Mouse (Mus musculus) splenic B cell, adult 2 months (primary cell): Measurements from ENCODE around the gene Mchr1.
"Not testable (repeated sequence)": the region's sequence is repeated elsewhere in the genome, so short reads cannot be mapped to it uniquely, and the experiment has no call there.

Experiments
- DNase-seq: peaks from one replicate; pipeline ENCODE4 v3.0.0-alpha.2; 2011; ENCODE audit warnings: low read depth, low spot score
- H3K27me3 ChIP-seq: 2 replicates; pipeline ENCODE4 v1.6.1; 2012; ENCODE audit warnings: mild to moderate bottlenecking, low read length, moderate library complexity, mixed read lengths; ENCODE audit not compliant: control insufficient read depth, poor library complexity, insufficient read depth, severe bottlenecking
- H3K36me3 ChIP-seq: 2 replicates; pipeline ENCODE4 v1.6.1; 2012; ENCODE audit warnings: mild to moderate bottlenecking, low read length, moderate library complexity, mixed read lengths; ENCODE audit not compliant: control insufficient read depth, poor library complexity, insufficient read depth, severe bottlenecking

Mchr1 gene

GRCm38 (mm10) chr15:81216906-81217653 lies 18.2 kb upstream of the Mchr1 start:
- H3K27me3 ChIP-seq = no peaks in the 10 kb centered on the region
- DNase-seq = no peak
- H3K36me3 ChIP-seq = no peaks in the 10 kb centered on the region

- DNase-seq = peak; percentile 34
- H3K36me3 ChIP-seq = no peaks in the 10 kb centered on the region
- H3K27me3 ChIP-seq = no peaks in the 10 kb centered on the region
Measured at GRCm38 (mm10) chr15:81219054-81219453, 16.2 kb upstream of the Mchr1 start.

GRCm38 (mm10) chr15:81220051-81220450 lies 15.2 kb upstream of the Mchr1 start:
- not testable (repeated sequence) for H3K36me3 ChIP-seq, H3K27me3 ChIP-seq, DNase-seq

GRCm38 (mm10) chr15:81221446-81221845 lies 13.9 kb upstream of the Mchr1 start:
- Histone ChIP-seq H3K27me3 (no peaks in the 10 kb centered on the region), H3K36me3 (no peaks in the 10 kb centered on the region)
- no peak for DNase-seq

GRCm38 (mm10) chr15:81225016-81225415 lies 10.3 kb upstream of the Mchr1 start:
- DNase-seq = no peak
- Histone ChIP-seq H3K27me3 (no peaks in the 10 kb centered on the region), H3K36me3 (no peaks in the 10 kb centered on the region)

GRCm38 (mm10) chr15:81225732-81226131 lies 9.6 kb upstream of the Mchr1 start:
- Histone ChIP-seq H3K27me3 (no peaks in the 10 kb centered on the region), H3K36me3 (no peaks in the 10 kb centered on the region)
- DNase-seq = no peak

- no peak for DNase-seq
- Histone ChIP-seq H3K36me3 (no peaks in the 10 kb centered on the region), H3K27me3 (no peaks in the 10 kb centered on the region)
Measured at GRCm38 (mm10) chr15:81226796-81227195, 8.5 kb upstream of the Mchr1 start.

- DNase-seq = no peak
- Histone ChIP-seq H3K27me3 (no peaks in the 10 kb centered on the region), H3K36me3 (no peaks in the 10 kb centered on the region)
Measured at GRCm38 (mm10) chr15:81227275-81227674, 8.0 kb upstream of the Mchr1 start.

- Histone ChIP-seq H3K36me3 (no peaks in the 10 kb centered on the region), H3K27me3 (no peaks in the 10 kb centered on the region)
- DNase-seq = no peak
Measured at GRCm38 (mm10) chr15:81228258-81228657, 7.0 kb upstream of the Mchr1 start.

- DNase-seq = no peak
- Histone ChIP-seq H3K36me3 (no peaks in the 10 kb centered on the region), H3K27me3 (no peaks in the 10 kb centered on the region)
Measured at GRCm38 (mm10) chr15:81229791-81230190, 5.5 kb upstream of the Mchr1 start.

- no peaks in the 10 kb centered on the region for H3K36me3 ChIP-seq
- H3K27me3 ChIP-seq = no peaks in the 10 kb centered on the region
- no peak for DNase-seq
Measured at GRCm38 (mm10) chr15:81231325-81231724, 4.0 kb upstream of the Mchr1 start.

- Histone ChIP-seq H3K27me3 (no peaks in the 10 kb centered on the region), H3K36me3 (no peaks in the 10 kb centered on the region)
- DNase-seq = no peak
Measured at GRCm38 (mm10) chr15:81236062-81236461, 763 bp downstream of the Mchr1 start.

- no peak for DNase-seq
- no peaks in the 10 kb centered on the region for H3K36me3 ChIP-seq
- no peaks in the 10 kb centered on the region for H3K27me3 ChIP-seq
Measured at GRCm38 (mm10) chr15:81237471-81237870, 2.2 kb downstream of the Mchr1 start.

GRCm38 (mm10) chr15:81239261-81239660 lies 4.0 kb downstream of the Mchr1 start:
- Histone ChIP-seq H3K27me3 (no peaks in the 10 kb centered on the region), H3K36me3 (no peaks in the 10 kb centered on the region)
- peak; percentile 54 for DNase-seq

- H3K36me3 ChIP-seq = no peaks in the 10 kb centered on the region
- no peaks in the 10 kb centered on the region for H3K27me3 ChIP-seq
- no peak for DNase-seq
Measured at GRCm38 (mm10) chr15:81239794-81240343, 4.6 kb downstream of the Mchr1 start.

- Histone ChIP-seq H3K27me3 (no peaks in the 10 kb centered on the region), H3K36me3 (no peaks in the 10 kb centered on the region)
- DNase-seq = no peak
Measured at GRCm38 (mm10) chr15:81246890-81247289, 11.6 kb downstream of the Mchr1 start.
